Mouse (Mus musculus): ENCODE measurements around the gene Mylk. TPM values are rescaled to one million over a fixed set of nuclear protein-coding genes. Genes with fewer than 3 reads are reported as not detected.

Gene Mylk
- polyA plus RNA-seq, 1 experiment, result not detected

DNA sequence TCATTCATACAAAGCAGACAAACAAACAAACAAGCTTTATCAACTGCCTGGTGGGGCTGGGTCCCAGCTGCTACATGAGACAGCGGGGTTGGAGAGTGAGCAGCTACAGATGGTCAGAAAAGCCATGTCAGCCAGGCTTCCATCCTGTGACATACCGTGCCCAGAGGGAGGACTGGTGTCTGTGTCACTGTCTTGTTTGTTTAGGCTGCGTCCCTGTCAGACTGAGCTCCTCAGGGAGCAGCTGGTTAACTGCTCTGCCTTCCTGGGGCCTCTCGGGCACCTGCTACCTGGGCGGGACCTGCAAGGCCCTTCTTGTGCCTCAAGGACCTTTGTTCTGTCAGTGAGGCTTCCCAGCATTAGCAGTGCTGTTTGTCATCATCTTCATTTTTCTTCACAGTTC lies 306.1 kb downstream of the Mylk start:
- Histone ChIP-seq H3K4me1 (ENCODE audit: control insufficient read depth, insufficient read depth, low read length) (no peaks in the 10 kb centered on the region), H3K4me3 (ENCODE audit: insufficient read depth, low read depth, low read length) (no peak overlapping the region), H3K27ac (ENCODE audit: insufficient read depth, low read depth, low read length) (no peak overlapping the region)
- no peak for TF ChIP-seq POLR2A (IDR thresholded peaks at IDR 0.05; ENCODE audit: insufficient read depth, low read depth, low read length)
- no peak for TF ChIP-seq CTCF (IDR thresholded peaks at IDR 0.05; ENCODE audit: insufficient read depth, low read depth, low read length)
- 72% methylated on average over 5 of the region's 5 CpGs for WGBS

Other genes with a start within 250 kb of the Mylk start
- gene Kalrn, start 171.7 kb upstream of the Mylk start, polyA plus RNA-seq (2012; ENCODE audit: insufficient read depth, insufficient read length, low replicate concordance, missing spikeins), result 61.5 and 153 TPM in 2 replicates
- not detected in 2 replicates for gene Ropn1, start 95.3 kb upstream of the Mylk start, polyA plus RNA-seq (2012; ENCODE audit: insufficient read depth, insufficient read length, low replicate concordance, missing spikeins)
- gene Ccdc14, start 54.6 kb upstream of the Mylk start, polyA plus RNA-seq (2012; ENCODE audit: insufficient read depth, insufficient read length, low replicate concordance, missing spikeins), result not detected in 2 replicates